Mouse (Mus musculus) megakaryocyte-erythroid progenitor cell, adult 5-6 weeks (primary cell): ENCODE data around the gene Atp6v0e. TPM values are rescaled to one million over a fixed set of nuclear protein-coding genes. Genes with fewer than 3 reads are reported as not detected.
A peak's percentile ranks its signal among the peaks of the same experiment; 100 is the strongest.

Source experiments
- ATAC-seq: replicated peaks from 2 replicates; pipeline ENCODE4 v1.8.0; 2016; ENCODE audit warnings: mild to moderate bottlenecking, inconsistent platforms; ENCODE audit not compliant: severe bottlenecking, poor library complexity, low FRiP score, low TSS enrichment
- total RNA-seq, 2 experiments: library from RNA; stranded (forward) in 1 of 2; stranded (reverse) in 1 of 2; fragments of 200-1000, 215-1000 nt in 1 of 2; fragments of >200 nt in 1 of 2; fragmentation: Nextera tagmentation in 1 of 2; gene quantifications; 2 replicates each; pipeline ENCODE4 v1.2.3; 2014 to 2017

Atp6v0e gene
- total RNA-seq, 2 experiments from 2014 or later = 212 to 270 TPM

GRCm38 (mm10) chr17:26676616-26677376, 13.8 kb downstream of the Atp6v0e start:
- peak; percentile 65 for ATAC-seq

GRCm38 (mm10) chr17:26677711-26678637, 14.9 kb downstream of the Atp6v0e start:
- ATAC-seq = peak; percentile 42

DNA sequence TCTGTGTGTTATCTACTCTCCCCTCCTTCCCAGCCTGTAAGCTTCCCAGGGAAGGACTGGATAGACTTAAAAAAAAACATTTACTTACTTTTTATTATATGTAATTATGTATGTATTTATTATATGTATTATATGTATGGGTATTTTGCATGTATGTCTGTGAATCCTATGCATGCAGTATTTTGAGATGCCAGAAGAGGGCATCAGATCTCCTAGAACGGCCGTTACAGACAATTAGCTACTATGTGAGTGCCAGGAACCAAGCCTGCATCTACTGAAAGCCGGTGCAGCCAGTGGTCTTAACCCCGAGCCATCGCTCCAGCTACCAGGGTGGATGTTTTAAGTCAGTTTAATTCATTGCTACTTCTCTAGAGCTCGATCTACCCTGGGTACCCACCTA, 18.2 kb downstream of the Atp6v0e start:
- ATAC-seq = no peak

DNA sequence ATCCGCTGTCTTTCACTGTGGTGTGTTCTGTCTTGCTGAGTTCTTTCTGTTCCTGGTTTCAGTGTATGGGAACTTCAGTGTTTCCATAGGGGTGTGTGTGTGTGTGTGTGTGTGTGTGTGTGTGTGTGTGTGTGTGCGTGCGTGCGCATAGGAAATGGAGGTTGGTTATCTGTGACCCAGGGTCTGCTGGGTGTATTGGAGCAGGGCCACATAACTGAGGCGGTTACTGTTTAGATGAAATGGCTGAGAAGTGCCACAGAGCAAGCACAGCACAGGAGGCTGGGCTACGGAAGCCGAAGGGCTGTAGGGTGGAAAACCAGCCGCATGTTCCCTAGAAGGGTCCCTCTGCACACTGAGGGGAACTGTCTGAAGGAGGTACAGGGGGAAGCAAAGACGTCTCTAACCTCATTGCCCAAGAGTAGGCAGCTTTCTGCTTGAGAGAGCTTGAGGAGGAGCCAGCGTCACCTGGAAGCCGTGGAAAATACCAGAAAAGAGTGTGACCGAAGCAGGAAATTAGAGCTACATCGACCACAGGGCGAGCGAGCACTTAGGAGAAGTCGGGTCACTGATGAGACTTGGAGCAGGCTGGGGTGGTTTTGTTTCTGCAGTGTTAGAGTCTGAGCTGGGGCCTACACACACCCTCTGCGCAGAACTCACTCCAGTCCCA, 23.4 kb downstream of the Atp6v0e start:
- peak; percentile 64 for ATAC-seq

DNA sequence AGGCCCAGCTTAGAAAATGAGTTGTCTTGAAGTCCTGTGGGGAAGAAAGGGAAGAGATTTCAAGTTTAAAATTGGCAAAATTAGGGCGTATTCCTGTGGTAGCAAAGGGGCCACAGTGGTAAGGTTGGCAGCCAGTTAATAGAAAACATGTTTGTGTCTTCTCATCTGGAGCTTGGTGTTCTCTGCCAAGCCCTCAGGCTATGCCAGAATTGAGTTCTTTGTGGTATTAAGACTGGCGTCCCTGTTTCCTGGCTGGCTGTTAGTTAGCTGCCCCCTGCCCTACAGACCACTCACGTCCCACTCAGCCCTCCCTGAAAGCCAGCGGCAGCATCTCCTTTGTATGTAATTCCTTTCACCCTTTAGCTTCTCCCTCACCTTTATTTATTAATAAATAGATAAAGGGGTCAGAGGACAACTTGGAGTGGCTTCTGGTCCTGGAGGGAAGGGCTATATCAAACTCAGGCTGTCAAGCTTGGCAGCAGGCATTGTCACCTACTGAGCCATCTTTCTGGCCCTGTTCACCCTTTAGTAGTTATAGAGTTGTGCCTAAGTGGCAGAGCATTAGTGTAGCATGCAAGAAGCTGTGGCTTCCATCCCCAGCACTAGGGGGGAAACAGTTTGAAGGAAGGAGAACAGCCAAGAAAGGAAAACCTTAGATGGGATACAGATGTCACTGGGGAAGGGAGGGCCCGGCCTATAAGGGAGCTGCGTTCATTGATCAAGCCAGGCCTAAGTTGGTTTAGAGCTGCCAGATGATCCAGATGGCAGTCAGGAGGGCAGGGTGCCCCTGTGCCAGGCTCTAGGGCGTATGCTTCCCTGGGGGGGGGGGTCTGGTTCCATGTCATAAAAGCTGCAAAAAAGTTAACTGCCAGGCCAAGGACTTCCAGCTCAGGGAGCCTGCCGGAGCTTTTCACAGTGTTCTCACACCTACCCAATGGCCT, 26.0 kb downstream of the Atp6v0e start:
- ATAC-seq = 0 out of 2 replicates have a peak, but pooled peaks have one; percentile 2

DNA sequence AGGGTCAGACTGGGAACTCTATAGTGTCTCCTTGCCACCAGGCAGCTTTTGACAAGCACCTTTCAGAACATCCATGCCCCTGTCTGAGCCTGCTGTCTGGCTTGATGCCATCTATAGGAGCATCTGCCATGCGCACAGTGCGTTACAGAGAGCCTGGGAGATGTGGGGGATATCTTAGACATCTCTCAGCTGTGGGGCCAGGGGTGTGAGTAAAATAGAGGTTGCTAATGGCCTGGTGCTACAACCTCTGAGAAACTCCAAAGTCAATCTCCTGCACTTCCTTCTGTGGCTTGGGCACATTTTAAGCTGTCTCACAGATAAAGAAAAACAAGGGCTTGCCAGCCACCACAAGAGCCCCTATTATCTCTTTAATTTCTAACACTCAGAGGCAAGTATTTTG, 26.8 kb downstream of the Atp6v0e start:
- peak; percentile 84 for ATAC-seq

DNA sequence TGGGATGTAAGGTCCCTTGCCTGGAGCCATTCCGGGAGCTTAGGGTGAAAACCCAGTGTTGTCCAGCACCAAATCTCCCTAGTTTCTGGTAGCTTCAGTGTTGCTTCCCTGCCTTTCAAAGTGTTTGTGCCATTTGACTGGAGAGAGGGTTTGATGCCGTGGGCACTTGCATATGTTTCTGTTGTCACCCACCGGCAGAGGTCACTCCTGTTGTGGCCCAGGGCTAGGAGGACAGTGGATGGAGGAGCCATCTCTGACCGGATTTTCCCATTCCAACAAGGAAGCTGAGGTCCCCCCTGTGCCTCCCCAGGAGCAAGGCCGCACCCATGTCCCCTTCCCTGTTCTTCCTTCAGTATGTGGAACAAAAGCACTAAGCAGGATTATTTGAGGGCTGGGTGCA, 27.2 kb downstream of the Atp6v0e start:
- ATAC-seq = no peak

DNA sequence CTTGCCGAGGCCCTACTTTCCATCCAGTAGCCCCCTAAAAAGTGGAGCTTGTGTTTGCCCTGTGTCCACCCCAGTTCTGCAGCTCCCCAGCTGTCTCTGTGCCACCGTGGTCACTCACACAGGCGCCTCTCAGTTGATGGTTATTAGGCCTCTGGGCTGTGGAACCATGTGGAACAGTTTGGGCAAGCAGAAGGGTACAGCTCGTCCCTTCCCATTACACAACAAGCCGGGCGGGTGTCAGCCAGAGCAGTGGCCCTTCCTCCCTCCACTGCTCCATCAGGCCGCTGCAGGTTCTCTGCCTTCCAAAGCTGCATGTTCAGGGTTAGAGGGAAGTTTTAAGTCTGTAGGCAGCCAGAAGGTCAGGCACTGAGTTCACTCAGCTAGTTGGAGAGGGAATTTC, 28.1 kb downstream of the Atp6v0e start:
- no peak for ATAC-seq

DNA sequence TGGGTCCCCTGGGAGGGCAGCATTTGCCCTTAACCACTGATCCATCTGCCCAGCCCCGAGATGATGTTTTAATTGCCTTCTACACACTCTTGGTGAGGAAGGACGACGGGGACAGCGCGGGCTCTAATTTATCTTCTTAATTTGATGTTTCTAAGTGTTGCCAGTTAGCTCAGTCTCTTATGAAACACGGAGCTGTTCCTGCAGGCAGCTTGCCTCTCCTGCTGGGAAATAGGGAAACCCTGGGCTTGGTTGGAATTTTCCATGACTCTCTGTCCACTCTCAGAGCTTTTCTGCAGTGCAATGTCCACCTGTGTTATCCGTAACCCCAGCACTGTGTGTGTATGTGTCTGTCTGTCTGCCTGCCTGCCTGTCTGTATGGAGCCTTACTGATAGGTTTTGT, 30.4 kb downstream of the Atp6v0e start:
- ATAC-seq = no peak

- no peak for ATAC-seq
These were observed 31.1 kb downstream of the Atp6v0e start for GRCm38 (mm10) chr17:26694171-26694570.

DNA sequence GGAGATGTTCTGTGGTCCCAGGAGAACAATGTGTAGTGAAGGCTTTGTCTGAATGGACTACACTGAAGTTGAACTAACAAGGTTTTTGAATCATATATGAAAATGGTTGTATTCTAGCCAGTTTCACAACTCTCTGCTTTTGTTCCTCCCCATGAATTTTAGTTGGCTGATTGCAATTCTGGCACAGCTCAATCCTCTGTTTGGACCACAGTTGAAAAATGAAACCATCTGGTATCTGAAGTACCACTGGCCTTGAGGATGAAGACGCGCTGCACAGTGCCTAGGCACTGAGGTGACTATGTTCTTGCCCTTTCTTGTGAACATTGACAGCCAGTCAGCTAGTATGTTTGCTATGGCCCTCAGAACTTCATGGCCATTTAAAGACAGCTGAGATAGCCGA, 32.2 kb downstream of the Atp6v0e start:
- ATAC-seq = no peak

DNA sequence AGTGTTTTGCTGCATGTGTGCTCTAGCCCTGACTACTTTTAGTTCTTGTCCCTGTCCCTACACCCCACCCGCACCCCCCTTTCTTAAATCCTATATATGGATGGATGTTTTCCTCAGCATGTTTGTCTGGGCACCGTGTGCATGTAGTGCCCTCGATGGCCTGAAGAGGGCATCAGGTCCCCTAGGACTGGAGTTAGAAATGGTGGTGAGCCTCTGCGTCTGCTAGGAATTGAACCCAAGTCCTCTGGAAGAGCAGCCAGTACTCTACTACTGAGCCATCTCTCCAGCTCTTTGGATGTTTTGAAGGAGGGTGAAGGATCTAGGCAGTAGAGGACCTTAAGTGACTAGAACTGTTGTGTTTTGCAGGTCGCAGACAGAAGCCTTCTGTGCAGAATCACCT, 35.8 kb downstream of the Atp6v0e start:
- no peak for ATAC-seq

DNA sequence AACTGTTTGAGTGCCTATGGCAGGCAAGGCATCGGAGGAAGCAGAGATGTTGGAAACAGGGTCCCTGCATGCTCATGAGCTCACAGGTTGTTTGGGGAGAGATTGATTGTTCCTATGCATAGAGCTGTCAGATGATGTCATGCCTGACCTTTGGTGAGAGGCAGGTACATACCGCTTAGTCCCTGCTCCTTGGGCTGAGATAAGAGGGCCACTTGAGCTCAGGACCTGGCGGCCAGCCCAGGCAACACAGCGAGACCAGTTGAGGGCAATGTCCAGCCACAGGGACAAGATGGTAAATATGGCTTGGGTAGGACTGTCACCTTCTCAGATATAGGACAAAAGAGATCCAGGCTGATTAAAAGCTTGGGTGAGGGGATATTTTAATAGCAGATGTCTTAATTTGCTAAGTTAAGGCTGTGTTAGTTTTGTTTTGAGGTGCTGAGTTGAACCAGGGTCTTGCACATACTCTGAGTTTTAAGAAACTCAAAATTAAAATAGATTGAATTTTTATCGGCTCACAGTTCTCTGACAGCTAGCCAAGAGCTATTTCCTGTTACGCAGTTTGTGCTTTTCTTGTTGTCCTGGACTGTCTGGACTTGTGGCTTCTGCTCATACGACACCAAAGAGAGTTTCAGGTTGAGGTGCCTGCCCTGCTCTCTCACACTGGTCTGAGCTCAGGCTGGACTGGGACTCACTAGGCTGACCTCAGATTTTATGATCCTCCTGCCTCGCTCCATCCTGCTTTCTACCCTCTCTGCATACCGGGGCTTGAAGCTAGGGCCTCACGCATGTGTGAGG, 37.0 kb downstream of the Atp6v0e start:
- no peak for ATAC-seq

GRCm38 (mm10) chr17:26701565-26701964, 38.5 kb downstream of the Atp6v0e start:
- ATAC-seq = no peak

DNA sequence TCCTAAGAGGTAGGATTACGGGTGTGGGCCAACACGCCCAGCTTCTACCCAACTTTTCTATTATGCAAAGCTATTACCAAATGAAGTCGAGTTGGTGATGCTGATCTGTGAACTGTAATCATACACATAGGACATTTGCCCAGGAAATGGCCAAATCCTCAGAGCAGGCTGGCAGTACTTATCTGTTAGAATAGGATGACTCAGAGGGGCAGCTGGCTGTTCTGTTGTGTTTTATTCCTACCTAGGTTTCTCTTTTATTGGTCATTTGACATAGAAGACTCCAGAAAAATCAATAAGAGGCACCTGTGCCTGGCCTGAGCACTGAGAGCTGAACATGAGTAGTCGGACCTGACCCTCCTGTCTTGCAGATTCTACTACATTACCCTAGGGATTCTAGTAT, 39.6 kb downstream of the Atp6v0e start:
- ATAC-seq = no peak

GRCm38 (mm10) chr17:26703671-26704070, 40.6 kb downstream of the Atp6v0e start:
- ATAC-seq = no peak

DNA sequence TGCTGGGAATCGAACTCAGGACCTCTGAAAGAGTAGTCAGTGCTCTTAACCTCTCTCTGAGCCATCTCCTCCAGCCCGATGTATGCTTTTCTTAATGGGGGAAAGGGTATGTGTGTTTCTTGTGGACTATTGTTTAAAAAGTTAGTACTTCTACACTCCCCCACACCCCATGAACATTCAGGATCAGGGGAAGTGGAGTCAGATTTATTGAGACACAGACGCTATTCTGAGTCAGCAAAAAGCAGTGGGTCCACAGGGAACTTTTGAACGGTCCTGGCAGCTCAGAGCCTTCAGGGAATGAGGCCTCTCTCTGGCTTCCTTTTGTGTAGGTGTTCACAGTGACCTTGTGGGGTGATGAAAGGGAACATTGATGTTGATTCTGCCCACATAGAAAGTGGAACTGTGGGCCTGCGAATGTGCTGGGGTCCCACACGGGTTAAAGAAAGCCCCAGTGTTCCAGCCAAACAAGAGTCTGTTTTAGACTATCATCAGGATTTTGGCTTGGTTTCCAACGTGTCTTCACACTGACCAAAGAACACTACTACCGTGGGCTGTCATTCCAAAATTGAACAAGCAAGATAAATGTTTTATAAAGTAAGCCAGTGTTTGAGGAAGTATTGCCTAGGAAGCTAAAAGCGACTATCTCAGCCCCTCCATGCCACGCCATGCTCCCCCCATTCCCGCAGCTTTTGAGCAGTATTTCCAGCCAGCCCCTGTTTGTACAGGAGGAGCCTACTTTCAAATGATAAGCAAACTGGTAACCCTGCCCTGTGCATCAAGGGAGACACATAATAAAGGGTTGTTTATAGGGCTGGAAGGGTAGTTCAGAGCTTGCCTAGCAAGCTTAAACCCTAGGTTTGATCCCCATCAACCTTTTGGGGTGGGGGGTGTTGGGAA, 42.7 kb downstream of the Atp6v0e start:
- ATAC-seq = peak; percentile 39; the same call in 1 of the 2 replicates
